Mouse (Mus musculus) C2C12 (cell line): ENCODE results near the gene Lmod2. TPM values are rescaled to one million over a fixed set of nuclear protein-coding genes. Genes with fewer than 3 reads are reported as not detected.

Experiments
- H3K27me3 ChIP-seq: one replicate; pipeline ENCODE4 v1.6.1; 2011; ENCODE audit not compliant: control insufficient read depth, insufficient read depth, insufficient read length
- H3K36me3 ChIP-seq: one replicate; pipeline ENCODE4 v1.6.1; 2011; ENCODE audit not compliant: control insufficient read depth, insufficient read depth
- H3K4me3 ChIP-seq: one replicate; pipeline ENCODE4 v1.5.1; 2011; ENCODE audit warnings: mild to moderate bottlenecking, control low read depth; ENCODE audit not compliant: poor library complexity, insufficient read depth, severe bottlenecking
- H3K79me2 ChIP-seq: one replicate; pipeline ENCODE4 v1.6.1; 2011; ENCODE audit not compliant: control insufficient read depth, insufficient read depth
- H3K79me3 ChIP-seq: one replicate; pipeline ENCODE4 v1.6.1; 2011; ENCODE audit warnings: low read depth, control low read depth
- H3ac ChIP-seq: one replicate; pipeline ENCODE3; 2011; ENCODE audit warnings: low read depth; ENCODE audit not compliant: control insufficient read depth, insufficient read length
- CEBPB ChIP-seq: IDR thresholded peaks from one replicate; pipeline ENCODE4 v1.6.1; 2011; ENCODE audit warnings: low read depth, mild to moderate bottlenecking, control low read depth, moderate library complexity
- CTCF ChIP-seq: IDR thresholded peaks from one replicate; pipeline ENCODE4 v1.5.1; 2011; ENCODE audit not compliant: control insufficient read depth, insufficient read depth, insufficient read length
- FOSL1 ChIP-seq: IDR thresholded peaks from one replicate; pipeline ENCODE4 v1.8.0; 2011; ENCODE audit warnings: mild to moderate bottlenecking, low read length; ENCODE audit not compliant: poor library complexity, insufficient read depth, severe bottlenecking
- MAX ChIP-seq: IDR thresholded peaks from one replicate; pipeline ENCODE4 v1.6.1; 2011; ENCODE audit warnings: mild to moderate bottlenecking, control low read depth
- MYOD1 ChIP-seq: IDR thresholded peaks from one replicate; pipeline ENCODE4 v1.6.1; 2011; ENCODE audit warnings: low read depth; ENCODE audit not compliant: control insufficient read depth, insufficient read length
- MYOG ChIP-seq: IDR thresholded peaks from one replicate; pipeline ENCODE4 v1.6.1; 2011; ENCODE audit not compliant: control insufficient read depth, insufficient read length; ENCODE audit errors: extremely low read depth
- USF1 ChIP-seq: IDR thresholded peaks from one replicate; pipeline ENCODE4 v1.6.1; 2011; ENCODE audit warnings: low read depth, mild to moderate bottlenecking, control low read depth, moderate library complexity
- long read RNA-seq, 2 experiments: library from polyadenylated mRNA; unstranded; transcript quantifications; one replicate each; pipeline ENCODE4 v2.0.0; 2019 to 2020
- polyA plus RNA-seq: library from polyadenylated mRNA; unstranded; fragments of >200 nt; fragmentation: generic; extraction: Trizol; gene quantifications from one replicate; pipeline ENCODE4 v1.2.1, GENCODE M21; 2012; ENCODE audit warnings: missing spikeins

Gene Lmod2
- polyA plus RNA-seq: 0.07 TPM
- long read RNA-seq, experiment 1, partial matches to known transcripts: 1 of 2 reads
- long read RNA-seq, experiment 1, other reads (novel, unspliced or antisense): 0 of 2 reads
- long read RNA-seq, experiment 2: 0 reads

DNA sequence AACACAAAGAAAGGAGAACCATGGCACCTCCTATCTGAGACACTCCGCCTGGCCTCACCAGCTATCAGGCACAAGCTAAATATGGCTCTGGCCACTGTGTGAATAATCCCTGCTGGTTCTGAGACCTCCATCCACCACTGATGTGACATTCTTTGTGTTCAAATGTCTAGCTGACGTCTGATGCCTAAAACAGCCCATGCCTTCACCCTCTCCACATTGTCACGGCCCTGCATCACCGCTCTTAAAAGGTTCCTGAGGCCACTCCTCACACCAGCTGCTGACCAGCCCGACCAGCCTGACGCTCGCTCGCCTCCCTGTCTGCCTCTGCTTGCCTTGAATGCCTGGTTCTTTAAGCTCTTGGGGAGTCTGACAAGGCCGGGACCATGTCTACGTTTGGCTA lies at the start of gene Lmod2:
Gene Lmod2, plus strand, starts transcription at position 263 of the 400 bp plus-strand sequence.
- Histone ChIP-seq H3K27me3 (no peaks in the 10 kb centered on the region), H3K79me3 (no peaks in the 10 kb centered on the region), H3ac (no peak within 1 kb of the TSS), H3K4me3 (no peak within 1 kb of the TSS), H3K79me2 (no peaks in the 10 kb centered on the region), H3K36me3 (no peaks in the 10 kb centered on the region)
- no peak for TF ChIP-seq FOSL1
- no peak for TF ChIP-seq MYOD1
- TF ChIP-seq USF1: no peak
- TF ChIP-seq MYOG: no peak
- TF ChIP-seq CEBPB: no peak

DNA sequence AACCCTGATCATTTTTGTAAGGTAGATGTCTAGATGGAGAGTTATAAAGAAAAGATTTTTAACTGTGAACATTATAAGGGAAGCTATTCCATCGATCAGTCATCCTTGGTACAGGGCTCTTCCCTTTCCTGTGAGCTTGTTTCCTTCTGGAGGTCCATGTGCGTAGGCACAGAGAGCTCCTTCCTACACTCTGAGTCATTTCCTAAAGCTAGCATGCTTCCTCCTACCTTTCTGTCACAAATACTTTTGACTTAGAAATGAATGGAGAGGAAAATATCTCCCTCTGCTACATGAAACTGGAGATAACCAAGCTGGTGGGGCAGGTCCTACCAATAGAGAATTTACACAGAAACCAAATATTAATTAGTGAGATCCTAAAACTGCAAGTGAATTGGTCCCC lies 47.8 kb upstream of the Lmod2 start:
- Histone ChIP-seq H3K79me2 (no peaks in the 10 kb centered on the region), H3K79me3 (no peaks in the 10 kb centered on the region), H3K36me3 (no peaks in the 10 kb centered on the region), H3K27me3 (no peaks in the 10 kb centered on the region), H3K4me3 (no peak overlapping the region), H3ac (no peak overlapping the region)
- TF ChIP-seq USF1 (no peak), MYOG (no peak), CTCF (no peak), FOSL1 (no peak), MAX (no peak), CEBPB (no peak), MYOD1 (no peak)

DNA sequence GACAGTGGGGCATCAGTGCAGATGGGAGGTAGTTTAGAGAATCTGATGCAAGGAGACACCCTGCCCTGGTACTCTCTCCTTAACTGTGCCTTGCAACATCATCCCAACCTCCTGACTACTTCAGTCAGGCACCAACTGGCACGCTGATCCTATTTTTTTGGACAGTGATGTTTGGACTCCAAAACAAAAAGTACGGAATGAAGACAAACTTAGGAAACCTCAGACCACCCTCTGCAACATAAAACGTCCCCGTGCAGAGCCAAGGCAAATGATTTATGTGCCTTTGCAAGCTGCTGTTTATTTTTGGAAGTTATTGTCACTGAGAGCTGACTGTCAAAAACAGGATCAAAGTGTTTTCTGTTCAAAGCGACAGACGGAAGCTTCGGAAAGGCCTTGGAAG lies 45.5 kb upstream of the Lmod2 start:
- H3ac ChIP-seq: no peak overlapping the region
- no peak overlapping the region for H3K4me3 ChIP-seq
- TF ChIP-seq CTCF (no peak), FOSL1 (no peak), MAX (no peak), MYOD1 (no peak), USF1 (no peak), CEBPB (no peak), MYOG (no peak)
- no peaks in the 10 kb centered on the region for H3K36me3 ChIP-seq
- no peaks in the 10 kb centered on the region for H3K79me2 ChIP-seq
- H3K27me3 ChIP-seq: no peaks in the 10 kb centered on the region
- H3K79me3 ChIP-seq: no peaks in the 10 kb centered on the region

DNA sequence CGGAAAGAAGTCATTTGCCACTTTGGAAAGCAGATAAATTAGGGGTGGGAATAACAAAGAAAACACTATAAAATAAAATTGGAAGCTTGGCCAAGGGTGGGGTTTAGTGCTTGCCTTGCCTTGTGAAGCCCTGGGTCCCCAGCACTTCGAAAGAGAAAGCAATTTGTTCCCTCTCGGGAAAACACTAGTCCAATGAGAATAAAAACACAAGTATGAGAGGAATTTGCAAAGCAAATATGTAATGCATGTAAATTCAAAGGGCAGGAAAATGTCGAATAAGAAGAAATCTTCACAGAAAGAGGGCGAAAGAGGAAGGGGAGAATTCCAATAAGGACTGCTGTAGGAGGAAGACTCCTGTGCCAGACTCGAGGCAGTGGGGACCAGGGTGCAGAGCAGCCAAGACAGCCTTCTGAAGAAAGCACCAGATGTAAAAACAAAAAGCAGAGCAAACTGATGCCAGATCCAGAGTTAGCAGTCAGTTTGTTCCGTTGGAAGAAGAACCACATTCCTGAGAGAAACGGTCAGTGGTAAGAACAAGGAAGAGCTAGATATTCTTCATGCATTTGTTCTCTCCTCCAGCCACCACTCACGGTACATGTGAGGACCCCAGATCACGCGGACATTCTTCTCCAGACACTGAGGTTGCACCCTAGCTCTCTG lies 43.0 kb upstream of the Lmod2 start:
- no peaks in the 10 kb centered on the region for H3K79me2 ChIP-seq
- no peaks in the 10 kb centered on the region for H3K36me3 ChIP-seq
- no peaks in the 10 kb centered on the region for H3K79me3 ChIP-seq
- H3K4me3 ChIP-seq: no peak overlapping the region
- no peaks in the 10 kb centered on the region for H3K27me3 ChIP-seq
- no peak overlapping the region for H3ac ChIP-seq
- no peak for TF ChIP-seq FOSL1

DNA sequence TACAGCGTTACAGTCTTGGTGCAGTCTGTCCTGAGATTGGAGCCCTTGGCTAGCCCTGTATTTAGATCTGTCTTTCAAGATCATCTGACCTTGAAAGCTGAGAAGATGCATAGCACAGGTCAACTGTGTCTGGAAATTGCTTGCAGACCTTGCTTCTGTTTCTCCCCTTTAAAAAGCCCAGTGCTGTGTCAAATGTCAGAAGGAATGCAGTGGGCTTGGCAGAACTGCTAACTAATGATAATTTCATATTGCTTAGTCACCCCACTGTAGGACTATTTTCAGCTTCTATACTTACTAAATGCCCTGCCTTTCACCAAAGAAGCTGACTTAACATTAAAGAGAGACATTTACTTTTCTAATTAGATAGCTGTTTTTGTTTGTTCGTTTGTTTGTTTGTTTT lies 42.1 kb upstream of the Lmod2 start:
- H3K36me3 ChIP-seq: no peaks in the 10 kb centered on the region
- no peaks in the 10 kb centered on the region for H3K79me2 ChIP-seq
- no peaks in the 10 kb centered on the region for H3K79me3 ChIP-seq
- H3K4me3 ChIP-seq: no peak overlapping the region
- no peak overlapping the region for H3ac ChIP-seq
- TF ChIP-seq MYOG (no peak), MYOD1 (no peak), MAX (no peak), CEBPB (no peak), USF1 (no peak), FOSL1 (no peak), CTCF (no peak)
- H3K27me3 ChIP-seq: no peaks in the 10 kb centered on the region

DNA sequence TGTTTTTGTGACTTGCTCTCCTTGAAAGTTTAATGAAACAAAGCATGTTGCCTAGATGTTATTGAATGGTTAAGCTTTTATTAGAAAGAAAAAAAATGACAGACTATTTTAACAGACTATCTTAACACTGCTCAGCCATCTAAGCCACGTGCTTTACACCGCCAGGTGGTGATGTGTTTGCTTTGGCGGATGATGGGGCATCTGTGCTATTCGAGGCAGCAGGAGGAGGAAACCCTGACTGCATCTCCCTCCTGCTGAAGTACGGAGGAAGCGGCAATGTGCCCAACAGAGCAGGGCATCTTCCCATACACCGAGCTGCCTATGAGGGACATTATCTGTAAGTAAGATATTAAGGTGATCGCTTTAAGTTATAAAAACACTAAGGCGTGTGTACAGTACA lies 33.5 kb upstream of the Lmod2 start:
- Histone ChIP-seq H3K79me3 (no peaks in the 10 kb centered on the region), H3K79me2 (no peaks in the 10 kb centered on the region), H3K36me3 (no peaks in the 10 kb centered on the region), H3K4me3 (no peak overlapping the region), H3K27me3 (no peaks in the 10 kb centered on the region), H3ac (no peak overlapping the region)
- TF ChIP-seq FOSL1 (no peak), CEBPB (no peak), MAX (no peak), CTCF (no peak), MYOG (no peak), MYOD1 (no peak), USF1 (no peak)
